Mouse (Mus musculus) ES-Bruce4 (cell line): Measurements from ENCODE around the gene Igflr1. TPM values are rescaled to one million over a fixed set of nuclear protein-coding genes. Genes with fewer than 3 reads are reported as not detected.
A peak's percentile ranks its signal among the peaks of the same experiment; 100 is the strongest.

Source experiments
- H3K27ac ChIP-seq: 2 replicates; pipeline ENCODE4 v1.5.1; 2012; ENCODE audit warnings: low read length, inconsistent platforms; ENCODE audit not compliant: insufficient read depth
- H3K27me3 ChIP-seq: 2 replicates; pipeline ENCODE4 v1.6.1; 2012; ENCODE audit warnings: mild to moderate bottlenecking, low read length, inconsistent platforms; ENCODE audit not compliant: control insufficient read depth, poor library complexity, insufficient read depth, severe bottlenecking
- H3K36me3 ChIP-seq: 2 replicates; pipeline ENCODE4 v1.6.1; 2012; ENCODE audit warnings: inconsistent platforms, mild to moderate bottlenecking, low read length, moderate library complexity; ENCODE audit not compliant: control insufficient read depth, poor library complexity, insufficient read depth, severe bottlenecking
- H3K4me1 ChIP-seq: one replicate; pipeline ENCODE4 v1.8.1; 2011; ENCODE audit warnings: low read length; ENCODE audit not compliant: control insufficient read depth, insufficient read depth
- H3K4me3 ChIP-seq: 2 replicates; pipeline ENCODE4 v1.5.1; 2011; ENCODE audit warnings: low read depth, mild to moderate bottlenecking, low read length
- H3K9ac ChIP-seq: 2 replicates; pipeline ENCODE4 v1.6.1; 2012; ENCODE audit warnings: low read depth, mild to moderate bottlenecking, inconsistent platforms; ENCODE audit not compliant: poor library complexity, severe bottlenecking
- H3K9me3 ChIP-seq: replicated peaks from 2 replicates; pipeline ENCODE4 v1.6.1; 2012; ENCODE audit warnings: mild to moderate bottlenecking, low read length, inconsistent platforms; ENCODE audit not compliant: control insufficient read depth, poor library complexity, insufficient read depth, severe bottlenecking
- CTCF ChIP-seq: IDR thresholded peaks from one replicate; pipeline ENCODE4 v1.8.1; 2011; ENCODE audit warnings: low read depth, low read length
- EP300 ChIP-seq: IDR thresholded peaks from 2 replicates; pipeline ENCODE4 v1.6.1; 2011; ENCODE audit warnings: low read depth, low read length; ENCODE audit not compliant: insufficient read depth
- POLR2A ChIP-seq: IDR thresholded peaks from one replicate; pipeline ENCODE4 v1.8.1; 2011; ENCODE audit warnings: low read length; ENCODE audit not compliant: insufficient read depth
- polyA plus RNA-seq: library from polyadenylated mRNA; stranded (reverse); fragments of >200 nt; gene quantifications from 2 replicates; pipeline ENCODE4 v1.2.4, GENCODE M21; 2011; ENCODE audit warnings: low read depth; ENCODE audit not compliant: missing spikeins, insufficient read depth, insufficient read length

The Igflr1 gene
- polyA plus RNA-seq, 1 experiment = 0.72 TPM

GRCm38 (mm10) chr7:30581547-30581946 lies 16.3 kb downstream of the Igflr1 start:
- no peaks in the 10 kb centered on the region for H3K9me3 ChIP-seq
- no peaks in the 10 kb centered on the region for H3K4me1 ChIP-seq
- H3K36me3 ChIP-seq = peaks cover 82% of the 10 kb centered on the region
- no peak overlapping the region for H3K4me3 ChIP-seq
- H3K9ac ChIP-seq = no peak overlapping the region
- no peaks in the 10 kb centered on the region for H3K27me3 ChIP-seq
- no peak overlapping the region for H3K27ac ChIP-seq
- TF ChIP-seq POLR2A (no peak), EP300 (no peak), CTCF (no peak)

- Histone ChIP-seq H3K27ac (no peak overlapping the region), H3K4me3 (no peak overlapping the region), H3K36me3 (peaks cover 57% of the 10 kb centered on the region), H3K27me3 (no peaks in the 10 kb centered on the region), H3K9me3 (no peaks in the 10 kb centered on the region), H3K9ac (no peak overlapping the region), H3K4me1 (no peaks in the 10 kb centered on the region)
- TF ChIP-seq EP300 = no peak
- no peak for TF ChIP-seq CTCF
- TF ChIP-seq POLR2A = no peak
Observed at GRCm38 (mm10) chr7:30584339-30584738, 19.1 kb downstream of the Igflr1 start.

- H3K9ac ChIP-seq = no peak overlapping the region
- no peak overlapping the region for H3K27ac ChIP-seq
- H3K4me3 ChIP-seq = no peak overlapping the region
- TF ChIP-seq POLR2A = no peak
- TF ChIP-seq CTCF = no peak
- no peak for TF ChIP-seq EP300
- no peaks in the 10 kb centered on the region for H3K27me3 ChIP-seq
- peaks cover under 1% of the 10 kb centered on the region for H3K4me1 ChIP-seq
- H3K9me3 ChIP-seq = no peaks in the 10 kb centered on the region
- peaks cover 50% of the 10 kb centered on the region for H3K36me3 ChIP-seq
Observed at GRCm38 (mm10) chr7:30585170-30585569, 19.9 kb downstream of the Igflr1 start.

- H3K9ac ChIP-seq = peak overlapping the region; percentile 98; the same call in 1 of the 2 replicates
- peaks cover 41% of the 10 kb centered on the region for H3K36me3 ChIP-seq
- no peak overlapping the region for H3K4me3 ChIP-seq
- H3K9me3 ChIP-seq = no peaks in the 10 kb centered on the region
- TF ChIP-seq POLR2A = no peak
- no peak for TF ChIP-seq CTCF
- no peak for TF ChIP-seq EP300
- no peaks in the 10 kb centered on the region for H3K27me3 ChIP-seq
- H3K4me1 ChIP-seq = peaks cover 3% of the 10 kb centered on the region
- no peak overlapping the region for H3K27ac ChIP-seq
Observed at GRCm38 (mm10) chr7:30586455-30587020, 21.3 kb downstream of the Igflr1 start.

GRCm38 (mm10) chr7:30587842-30588667 lies 22.8 kb downstream of the Igflr1 start:
- no peaks in the 10 kb centered on the region for H3K27me3 ChIP-seq
- peaks cover 3% of the 10 kb centered on the region for H3K4me1 ChIP-seq
- H3K36me3 ChIP-seq = peaks cover 29% of the 10 kb centered on the region
- TF ChIP-seq POLR2A (no peak), CTCF (no peak), EP300 (no peak)
- H3K4me3 ChIP-seq = peak overlapping the region; percentile 100
- peak overlapping the region; percentile 98 for H3K9ac ChIP-seq
- no peaks in the 10 kb centered on the region for H3K9me3 ChIP-seq
- H3K27ac ChIP-seq = peak overlapping the region; percentile 38; the same call in 1 of the 2 replicates
